Mouse (Mus musculus) layer of hippocampus, adult 8-10 months (tissue): ENCODE results near the gene Ndufa8. TPM values are rescaled to one million over a fixed set of nuclear protein-coding genes. Genes with fewer than 3 reads are reported as not detected.

Experiments
- total RNA-seq, 4 experiments: library from RNA; stranded (reverse); gene quantifications; 2 replicates each; pipeline ENCODE4 v1.2.4; 2022

Gene Ndufa8
- total RNA-seq, 4 experiments from 2014 or later, result 174 to 193 (median 178) TPM

Other genes starting within 250 kb of the Ndufa8 start
- gene Ttll11, start 69.5 kb downstream of the Ndufa8 start, total RNA-seq, result 10 to 100 TPM; 33.4 to 40.3 (median 38.6) TPM
- 1 to 10 TPM; 1.1 to 3.3 (median 1.6) TPM for gene Morn5, start 52 bp upstream of the Ndufa8 start, total RNA-seq
- 10 to 100 TPM; 14.8 to 19.9 (median 17.0) TPM for gene Lhx6, start 56.0 kb upstream of the Ndufa8 start, total RNA-seq
- gene Mrrf, start 87.0 kb upstream of the Ndufa8 start, total RNA-seq, result 10 to 100 TPM; 17.2 to 22.8 (median 18.8) TPM
- 10 to 100 TPM; 42.3 to 52.2 (median 45.6) TPM for gene Rbm18, start 87.4 kb upstream of the Ndufa8 start, total RNA-seq
- gene Ptgs1, start 181.0 kb upstream of the Ndufa8 start, total RNA-seq, result 10 to 100 TPM; 15.0 to 33.0 (median 25.0) TPM